Mouse (Mus musculus): Measurements from ENCODE around the gene Unc45a.

Unc45a gene

DNA sequence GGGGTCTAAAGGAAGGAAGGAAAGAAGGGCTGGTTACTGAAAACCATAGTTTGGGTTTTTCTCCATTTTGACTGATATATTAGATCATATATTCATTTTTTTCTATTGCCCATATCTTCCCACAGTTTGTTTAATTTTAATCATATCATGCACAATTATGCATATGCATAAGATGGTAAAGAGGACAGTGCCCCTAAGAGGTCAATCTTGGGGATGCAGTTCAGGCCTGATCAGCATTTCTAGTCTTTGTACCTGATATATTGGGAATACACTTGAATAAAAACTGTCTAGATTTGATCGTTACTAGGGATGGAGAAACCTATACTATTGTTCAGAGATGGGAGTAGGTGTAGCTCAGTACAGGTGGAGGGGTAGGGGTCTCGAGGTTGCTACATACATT lies 59.8 kb downstream of the Unc45a start:
- no peak for DNase-seq (ENCODE audit: low spot score)

DNA sequence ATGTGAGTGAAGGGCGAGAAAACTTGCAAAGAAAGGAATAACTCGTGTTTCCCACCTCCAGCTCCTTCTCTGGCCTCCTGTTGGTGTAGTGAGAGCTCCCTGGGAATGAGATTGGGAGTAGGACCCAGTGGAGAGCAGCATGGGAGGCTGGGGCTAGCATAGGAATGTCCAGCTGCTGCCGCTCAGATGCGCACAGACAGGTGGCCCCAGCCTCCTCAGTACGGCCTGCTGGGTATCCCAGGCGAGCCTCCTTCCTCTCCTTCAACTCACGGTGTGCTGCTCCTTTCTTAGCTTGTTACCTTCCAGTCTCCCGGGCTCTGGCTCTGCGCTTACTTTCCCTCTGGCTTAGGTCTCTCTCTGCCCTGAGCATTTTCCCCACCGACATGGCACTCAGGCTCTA lies 60.8 kb downstream of the Unc45a start:
- no peak for DNase-seq (ENCODE audit: low spot score)

DNA sequence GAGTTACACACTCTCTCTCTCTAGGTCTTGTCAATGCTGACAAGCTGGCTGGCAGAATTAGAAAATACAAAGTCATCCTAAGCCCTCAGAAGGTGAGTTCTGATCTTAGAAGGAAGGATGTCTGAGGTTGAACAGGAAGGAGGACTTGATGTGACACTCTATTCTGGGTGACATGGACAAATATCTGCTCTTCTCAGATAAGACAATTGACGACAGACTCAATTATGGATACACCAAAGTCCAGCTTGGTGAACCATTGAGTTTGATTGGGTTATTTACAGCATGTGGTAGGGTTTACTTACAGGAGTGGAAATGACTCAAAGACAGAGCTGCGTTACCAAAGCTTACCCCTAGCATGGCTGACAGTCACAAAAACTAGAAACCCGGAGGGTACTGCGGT lies 64.4 kb downstream of the Unc45a start:
- DNase-seq (ENCODE audit: low spot score): no peak

Data from urinary bladder, postnatal 10 days (tissue).